Mouse (Mus musculus) stomach, postnatal 0 days (tissue): ENCODE results near the gene H2-Aa. TPM values are rescaled to one million over a fixed set of nuclear protein-coding genes. Genes with fewer than 3 reads are reported as not detected.

Source experiments
- ATAC-seq: fragments of 200-750 bp; cut with Nextera tagmentation; 2 replicates; pipeline ENCODE4 v1.8.0; 2017; ENCODE audit not compliant: low FRiP score, low TSS enrichment
- DNase-seq: peaks from one replicate; pipeline ENCODE4 v3.0.0-alpha.2; 2016; ENCODE audit warnings: low spot score
- H3K27ac ChIP-seq: fragments of 300-500 bp; sonication (generic); replicated peaks from 2 replicates; pipeline ENCODE4 v1.5.1; 2014; ENCODE audit warnings: mild to moderate bottlenecking, control low read depth
- H3K27me3 ChIP-seq: fragments of 300-500 bp; sonication (generic); 2 replicates; pipeline ENCODE4 v1.6.1; 2014; ENCODE audit warnings: low read length; ENCODE audit not compliant: control insufficient read depth, insufficient read depth
- H3K36me3 ChIP-seq: fragments of 300-500 bp; sonication (generic); 2 replicates; pipeline ENCODE4 v1.6.1; 2014; ENCODE audit warnings: low read length, mixed read lengths; ENCODE audit not compliant: control insufficient read depth, insufficient read depth
- H3K4me1 ChIP-seq: fragments of 300-500 bp; sonication (generic); replicated peaks from 2 replicates; pipeline ENCODE4 v1.6.1; 2014; ENCODE audit warnings: antibody characterized with exemption; ENCODE audit not compliant: control insufficient read depth, insufficient read depth
- H3K4me2 ChIP-seq: fragments of 300-500 bp; sonication (generic); replicated peaks from 2 replicates; pipeline ENCODE4 v1.6.1; 2014; ENCODE audit warnings: low read depth, mild to moderate bottlenecking, control low read depth, moderate library complexity
- H3K4me3 ChIP-seq: fragments of 300-500 bp; sonication (generic); 2 replicates; pipeline ENCODE4 v1.5.1; 2014; ENCODE audit warnings: low read depth, low read length, control low read depth
- H3K9ac ChIP-seq: fragments of 300-500 bp; sonication (generic); 2 replicates; pipeline ENCODE4 v1.6.1; 2014; ENCODE audit warnings: mild to moderate bottlenecking, low read length, control low read depth, mixed read lengths
- H3K9me3 ChIP-seq: fragments of 300-500 bp; sonication (generic); 2 replicates; pipeline ENCODE4 v1.6.1; 2016; ENCODE audit warnings: low read length; ENCODE audit not compliant: control insufficient read depth
- CTCF ChIP-seq: IDR thresholded peaks from 2 replicates; pipeline ENCODE4 v1.5.1; 2016; ENCODE audit warnings: antibody characterized with exemption, low read depth, mild to moderate bottlenecking, moderate library complexity
- EP300 ChIP-seq: optimal IDR thresholded peaks from 2 replicates; pipeline ENCODE3; 2016; ENCODE audit warnings: antibody characterized with exemption
- WGBS: fragments of 180-500 bp; shearing (Covaris S2); extraction: QIAGEN DNeasy Blood & Tissue Kit; methylation state at CpG from one replicate; pipeline ENCODE4 v1.1.7; 2014; 5-methylcytosine and 5-hydroxymethylcytosine counted together
- polyA plus RNA-seq: library from polyadenylated mRNA; unstranded; fragments of >200 nt; fragmentation: Nextera tagmentation; extraction: Ambion mirVana; gene quantifications from 2 replicates; pipeline ENCODE4 v1.2.1, GENCODE M21; 2015

Gene H2-Aa
- polyA plus RNA-seq, 1 experiment from 2014 or later, result 8.2 TPM

DNA sequence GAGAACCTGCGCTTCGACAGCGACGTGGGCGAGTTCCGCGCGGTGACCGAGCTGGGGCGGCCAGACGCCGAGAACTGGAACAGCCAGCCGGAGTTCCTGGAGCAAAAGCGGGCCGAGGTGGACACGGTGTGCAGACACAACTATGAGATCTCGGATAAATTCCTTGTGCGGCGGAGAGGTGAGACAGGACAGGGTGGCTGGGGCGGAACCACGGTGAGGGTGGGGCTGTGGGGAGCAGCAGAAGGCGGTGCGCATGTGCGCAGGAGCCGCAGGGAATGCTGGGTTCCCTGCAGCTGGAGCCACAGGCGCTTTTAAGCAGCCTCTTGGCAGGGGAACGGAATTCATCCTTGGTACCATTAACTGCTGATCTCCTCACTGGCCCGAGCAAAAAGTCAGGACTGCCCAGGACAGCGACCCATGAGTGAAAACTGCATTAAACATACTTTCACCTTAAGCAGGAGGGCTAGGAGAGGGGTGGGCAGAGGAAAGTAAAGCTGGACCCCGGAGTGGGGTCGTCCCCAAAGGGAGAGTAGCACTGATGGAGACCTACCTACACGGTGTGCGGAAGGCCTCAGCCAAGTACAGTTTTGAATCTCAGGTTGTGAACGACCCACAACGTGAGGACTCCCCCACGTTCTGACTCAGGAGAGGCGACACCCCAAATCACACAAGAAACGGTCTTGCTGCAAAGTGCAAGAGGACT lies 22.2 kb upstream of the H2-Aa start:
- no peak for TF ChIP-seq CTCF
- no peak for TF ChIP-seq EP300

DNA sequence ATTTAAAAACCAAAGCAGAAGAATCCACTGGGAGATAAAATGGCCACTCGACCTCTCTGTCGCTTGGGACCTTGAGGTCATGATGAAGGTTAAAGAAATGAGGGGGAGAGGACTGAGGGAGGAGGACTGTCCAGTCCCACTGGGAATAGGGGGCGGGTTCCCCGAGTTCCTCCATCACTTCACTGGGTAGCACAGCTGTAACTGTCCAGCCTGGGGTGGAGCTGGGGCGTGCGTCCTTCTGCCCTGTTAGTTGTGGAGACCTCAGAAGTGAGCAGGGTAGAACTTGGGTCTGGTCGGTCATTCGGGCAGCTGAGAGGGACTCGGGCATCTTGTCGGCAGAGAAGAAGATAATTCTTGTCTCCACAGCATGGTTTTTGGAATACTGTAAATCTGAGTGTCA lies 21.6 kb upstream of the H2-Aa start:
- Histone ChIP-seq H3K9me3 (no peaks in the 10 kb centered on the region), H3K9ac (peak overlapping the region; percentile 59), H3K4me3 (peak overlapping the region; percentile 52), H3K4me2 (peak overlapping the region; percentile 74), H3K36me3 (no peaks in the 10 kb centered on the region), H3K27ac (no peak overlapping the region), H3K4me1 (no peaks in the 10 kb centered on the region), H3K27me3 (no peaks in the 10 kb centered on the region)
- DNase-seq (no peak), ATAC-seq (no peak)
- TF ChIP-seq EP300, result no peak
- no peak for TF ChIP-seq CTCF
- WGBS, result 26% methylated on average over 10 of the region's 10 CpGs

More for the DNA sequence above, 22.2 kb upstream of the H2-Aa start:
- H3K4me3 ChIP-seq, result peak overlapping the region; percentile 52
- ATAC-seq (peak; percentile 83), DNase-seq (peak; percentile 76)
- WGBS, result 28% methylated on average over 38 of the region's 38 CpGs
- no peaks in the 10 kb centered on the region for H3K36me3 ChIP-seq
- H3K27ac ChIP-seq, result no peak overlapping the region
- no peaks in the 10 kb centered on the region for H3K9me3 ChIP-seq
- peak overlapping the region; percentile 59 for H3K9ac ChIP-seq
- no peaks in the 10 kb centered on the region for H3K4me1 ChIP-seq
- H3K4me2 ChIP-seq, result peak overlapping the region; percentile 74
- no peaks in the 10 kb centered on the region for H3K27me3 ChIP-seq

DNA sequence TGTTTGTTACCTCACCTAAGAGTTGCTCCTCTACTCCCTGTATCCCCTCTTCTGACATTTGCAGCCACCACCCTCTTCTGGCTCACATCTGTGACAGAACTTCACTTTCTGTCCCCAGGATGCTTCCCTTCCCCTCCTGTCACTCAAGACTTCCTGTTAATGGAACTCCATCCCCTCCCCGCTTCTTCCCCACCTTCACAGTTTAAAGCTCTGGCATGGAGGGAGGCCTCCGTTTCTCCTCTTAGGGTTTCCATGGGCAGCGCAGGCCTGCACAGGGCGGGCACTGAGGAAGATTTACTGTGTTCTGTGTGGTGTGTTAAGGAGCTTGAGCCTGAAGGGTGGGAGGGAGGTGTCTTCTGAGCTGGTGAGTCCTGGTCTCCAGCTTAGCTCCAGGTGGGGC lies 20.5 kb upstream of the H2-Aa start:
- no peak overlapping the region for H3K27ac ChIP-seq
- no peak for ATAC-seq
- H3K27me3 ChIP-seq, result no peaks in the 10 kb centered on the region
- 80% methylated on average over 4 of the region's 4 CpGs for WGBS
- no peaks in the 10 kb centered on the region for H3K36me3 ChIP-seq
- H3K4me2 ChIP-seq, result no peak overlapping the region
- no peak for TF ChIP-seq EP300
- no peak for TF ChIP-seq CTCF
- H3K4me1 ChIP-seq, result no peaks in the 10 kb centered on the region
- no peak overlapping the region for H3K9ac ChIP-seq
- DNase-seq, result no peak
- H3K9me3 ChIP-seq, result no peaks in the 10 kb centered on the region
- no peak overlapping the region for H3K4me3 ChIP-seq

GRCm38 (mm10) chr17:34307216-34307615 lies 19.6 kb upstream of the H2-Aa start:
- Histone ChIP-seq H3K4me2 (no peak overlapping the region), H3K36me3 (no peaks in the 10 kb centered on the region), H3K27ac (no peak overlapping the region), H3K9me3 (no peaks in the 10 kb centered on the region), H3K27me3 (no peaks in the 10 kb centered on the region), H3K9ac (no peak overlapping the region), H3K4me1 (no peaks in the 10 kb centered on the region), H3K4me3 (no peak overlapping the region)
- DNase-seq, result no peak
- TF ChIP-seq CTCF (no peak), EP300 (no peak)
- no peak for ATAC-seq

DNA sequence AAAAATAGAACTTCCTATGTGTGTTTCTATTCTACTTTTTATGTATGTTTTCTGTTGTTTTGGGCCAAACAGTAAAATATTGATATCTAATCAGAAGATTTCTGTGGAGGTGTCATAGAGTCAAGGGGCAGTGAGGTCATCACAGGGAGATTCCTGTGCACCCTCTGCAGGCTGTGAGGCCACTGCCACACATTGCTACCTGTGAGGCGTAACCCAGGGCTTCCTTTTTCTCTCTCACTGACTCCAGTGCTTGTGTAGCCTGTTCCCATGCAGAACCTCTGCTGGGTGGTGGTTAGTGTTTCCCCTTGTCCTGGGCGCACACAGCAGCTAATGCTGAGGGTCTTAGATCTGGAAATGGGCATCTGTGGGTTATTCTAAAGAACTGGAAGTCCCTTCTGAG lies 18.8 kb upstream of the H2-Aa start:
- no peak overlapping the region for H3K4me2 ChIP-seq
- H3K36me3 ChIP-seq, result no peaks in the 10 kb centered on the region
- no peak for DNase-seq
- H3K9me3 ChIP-seq, result no peaks in the 10 kb centered on the region
- no peak overlapping the region for H3K27ac ChIP-seq
- TF ChIP-seq CTCF, result no peak
- no peak overlapping the region for H3K9ac ChIP-seq
- ATAC-seq, result no peak
- no peaks in the 10 kb centered on the region for H3K4me1 ChIP-seq
- H3K4me3 ChIP-seq, result no peak overlapping the region
- H3K27me3 ChIP-seq, result no peaks in the 10 kb centered on the region
- 81% methylated on average over 2 of the region's 2 CpGs for WGBS

GRCm38 (mm10) chr17:34305380-34306030 lies 17.9 kb upstream of the H2-Aa start, which contains the start of gene H2-Eb1:
TSS of gene H2-Eb1 (plus strand) at chr17:34305867.
- no peaks in the 10 kb centered on the region for H3K36me3 ChIP-seq
- H3K27me3 ChIP-seq, result no peaks in the 10 kb centered on the region
- no peak within 1 kb of the TSS for H3K4me2 ChIP-seq
- peak; percentile 78 for ATAC-seq
- H3K4me3 ChIP-seq, result no peak within 1 kb of the TSS
- TF ChIP-seq CTCF, result no peak
- TF ChIP-seq EP300, result no peak
- no peaks in the 10 kb centered on the region for H3K4me1 ChIP-seq
- no peak within 1 kb of the TSS for H3K9ac ChIP-seq
- peak; percentile 87 for DNase-seq
- no peaks in the 10 kb centered on the region for H3K9me3 ChIP-seq
- H3K27ac ChIP-seq, result no peak within 1 kb of the TSS
